Mouse (Mus musculus): ENCODE measurements around the gene Cr2.
A peak's percentile ranks its signal among the peaks of the same experiment; 100 is the strongest.
"Not testable (repeated sequence)": the region's sequence is repeated elsewhere in the genome, so short reads cannot be mapped to it uniquely, and the experiment has no call there.

The Cr2 gene

DNA sequence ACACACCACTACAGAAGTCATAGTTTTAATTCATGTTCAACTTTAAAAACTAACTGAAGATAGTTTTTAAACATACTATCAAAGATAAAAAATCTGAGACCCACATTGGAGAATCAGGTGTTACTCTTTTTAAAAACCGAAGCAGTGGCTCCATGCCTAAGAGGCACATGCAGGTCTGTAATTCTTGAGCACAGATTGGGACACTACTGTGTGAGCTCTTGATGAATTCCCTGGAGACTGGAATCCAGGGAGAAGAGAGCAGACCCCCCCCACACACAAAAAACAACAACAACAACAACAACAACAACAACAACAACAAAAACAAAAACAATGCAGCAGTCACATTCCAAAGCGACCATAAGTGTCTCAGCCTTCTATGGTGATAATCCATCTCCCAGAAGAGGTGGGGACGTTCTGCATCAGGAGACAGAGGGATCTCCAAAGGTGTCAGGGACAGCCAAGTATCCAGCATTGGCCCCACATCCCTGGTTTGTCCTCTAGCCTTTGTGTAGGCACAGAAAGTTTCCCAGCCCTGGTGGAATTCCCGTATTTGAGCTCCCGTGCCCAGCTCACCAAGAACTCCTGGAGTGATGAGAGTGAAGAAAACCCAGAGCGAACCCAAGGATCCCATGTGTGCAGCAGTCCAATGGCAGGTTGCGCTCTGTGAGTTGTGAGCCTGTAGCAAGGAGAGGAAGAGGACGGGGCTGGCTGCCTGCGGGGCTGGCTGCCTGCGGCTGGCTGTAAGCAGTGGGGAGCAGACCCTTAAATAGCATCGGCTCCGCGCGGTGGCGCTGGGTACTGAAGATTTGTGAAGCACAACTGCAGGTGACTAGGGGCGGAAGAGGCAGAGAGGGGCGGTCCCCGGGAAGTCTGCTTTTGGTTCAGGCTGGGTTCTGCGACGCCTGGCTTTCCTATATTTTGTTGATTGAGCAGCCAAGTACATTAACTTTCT lies at the start of gene Cr2:
Cr2 (minus strand) TSS at position 737 of the 952 bp plus-strand sequence.
- peak; percentile 73 to 76 for DNase-seq

DNA sequence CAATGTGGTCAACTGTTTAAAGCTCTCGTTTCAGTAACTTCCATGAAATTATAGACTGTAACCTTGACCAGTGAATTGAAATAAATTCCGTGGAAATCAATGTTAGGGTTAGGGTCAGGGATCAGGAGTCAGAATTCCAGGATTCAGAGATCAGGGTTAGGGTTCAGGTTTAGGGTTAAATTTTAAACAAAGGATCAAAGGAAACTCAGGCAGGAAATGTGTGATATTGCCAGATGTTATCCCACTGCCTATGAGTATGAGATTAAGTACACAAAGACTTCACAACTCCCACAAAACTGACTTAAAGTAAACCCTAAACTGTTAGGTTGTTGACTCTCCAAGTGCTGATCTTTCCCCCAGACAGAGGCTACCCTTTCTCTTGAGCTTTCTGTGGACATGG lies 45.3 kb upstream of the Cr2 start:
- no peak for DNase-seq

DNA sequence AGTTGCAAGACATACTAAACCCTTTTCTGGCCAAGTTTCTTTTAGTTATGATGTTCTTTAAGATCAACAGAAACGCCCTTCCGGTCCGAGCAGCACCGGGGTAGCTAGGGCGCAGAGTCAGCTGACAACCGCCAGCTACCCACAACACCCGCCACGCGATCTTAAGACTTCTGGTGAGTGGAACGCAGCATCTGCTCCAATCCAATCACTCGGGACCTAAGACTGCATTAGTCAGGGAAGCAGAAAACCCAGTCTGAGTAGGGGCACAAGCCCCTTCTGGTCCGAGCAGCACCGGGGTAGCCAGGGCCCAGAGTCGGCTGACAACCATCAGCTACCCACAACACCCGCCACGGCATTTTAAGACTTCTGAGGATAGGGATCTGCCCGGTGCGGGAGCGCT lies 36.3 kb upstream of the Cr2 start:
- not testable (repeated sequence) for DNase-seq

DNA sequence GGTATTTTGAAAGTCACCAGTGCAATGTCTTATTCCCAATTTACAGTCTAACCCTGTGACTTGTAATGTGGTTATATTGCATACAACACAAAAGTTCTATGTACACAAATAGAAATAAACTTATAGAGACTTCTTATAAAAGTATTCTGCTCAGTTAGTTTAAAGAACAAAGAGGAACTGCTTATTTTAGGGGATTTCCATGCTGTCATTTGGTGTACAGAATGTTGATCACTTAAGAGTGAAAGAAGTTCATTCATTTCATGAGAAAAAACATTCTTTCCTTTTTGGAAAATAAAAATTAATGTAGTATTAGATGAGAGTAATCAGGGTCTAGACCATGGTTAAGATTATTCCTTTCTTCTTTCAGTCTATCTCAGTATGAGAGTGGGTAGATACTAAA lies 8.2 kb upstream of the Cr2 start:
- DNase-seq, result no peak

DNA sequence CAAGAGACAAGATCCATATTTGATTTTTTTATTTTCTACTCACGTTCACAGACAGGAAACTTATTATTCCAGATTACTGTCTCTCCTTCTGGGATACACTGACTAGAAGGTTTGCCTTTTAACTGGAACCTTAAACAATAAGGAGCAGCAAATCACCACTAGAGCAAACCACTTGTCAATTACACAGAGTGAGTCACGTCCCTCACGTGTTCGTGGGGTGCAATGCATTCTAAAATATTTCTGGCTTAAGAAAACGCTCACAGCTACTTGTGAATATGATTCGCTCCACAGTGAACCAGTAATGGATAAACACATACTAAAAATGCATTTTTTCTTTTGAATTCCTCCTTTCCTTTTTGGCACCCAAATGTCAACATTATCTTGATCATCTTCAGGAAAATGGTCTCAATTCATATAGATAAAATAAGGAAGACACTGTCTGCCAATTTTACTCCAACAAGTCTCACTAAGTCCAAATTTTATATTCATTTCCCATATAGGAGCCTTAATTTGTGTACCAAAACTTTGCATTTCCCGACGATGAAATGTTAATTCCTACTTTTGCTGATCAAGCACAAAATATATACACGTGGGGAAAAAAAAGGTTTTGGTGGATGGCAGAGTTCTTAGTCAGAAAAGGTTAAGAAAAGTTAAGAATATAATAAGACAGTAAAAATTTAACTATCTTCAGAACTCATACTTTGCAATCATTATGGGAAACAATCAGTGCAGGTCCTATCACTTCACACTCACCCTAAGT lies 11.3 kb downstream of the Cr2 start:
- DNase-seq, result no peak

DNA sequence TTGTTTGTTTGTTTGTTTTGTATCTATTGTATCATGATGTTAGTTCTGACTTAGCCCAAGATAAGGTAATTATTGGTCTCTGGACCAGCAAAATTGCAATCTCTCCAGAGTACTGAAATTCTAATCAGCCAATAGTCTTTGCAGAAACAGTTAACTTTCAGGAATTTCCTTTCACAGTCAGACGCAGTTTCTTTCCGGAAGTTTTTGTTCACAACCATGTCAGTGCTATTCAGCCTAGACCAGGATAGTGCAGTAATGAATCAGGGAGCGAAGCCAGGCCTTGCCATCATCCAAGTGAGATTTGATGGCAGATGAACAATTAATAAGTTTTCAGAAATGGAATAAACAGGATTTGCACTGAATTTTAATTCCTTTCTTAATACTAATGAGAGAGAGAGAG lies 44.4 kb downstream of the Cr2 start:
- no peak for DNase-seq

DNA sequence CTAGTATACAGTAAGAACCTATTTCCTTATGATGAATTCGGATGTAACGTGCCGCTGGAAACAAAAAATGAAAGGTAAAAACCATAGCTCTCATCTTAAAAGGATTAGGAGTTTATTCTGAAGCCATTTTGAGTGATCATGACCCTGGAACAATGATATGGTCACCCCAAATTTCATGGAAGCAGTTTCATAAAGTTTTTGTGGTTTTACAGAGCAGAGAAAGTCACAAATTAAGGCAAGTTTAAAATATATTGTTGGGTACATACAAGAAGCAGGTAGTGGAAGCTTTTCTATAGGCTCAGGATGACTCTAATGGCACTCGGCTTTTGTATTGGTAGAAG lies 44.9 kb downstream of the Cr2 start:
- no peak for DNase-seq

DNA sequence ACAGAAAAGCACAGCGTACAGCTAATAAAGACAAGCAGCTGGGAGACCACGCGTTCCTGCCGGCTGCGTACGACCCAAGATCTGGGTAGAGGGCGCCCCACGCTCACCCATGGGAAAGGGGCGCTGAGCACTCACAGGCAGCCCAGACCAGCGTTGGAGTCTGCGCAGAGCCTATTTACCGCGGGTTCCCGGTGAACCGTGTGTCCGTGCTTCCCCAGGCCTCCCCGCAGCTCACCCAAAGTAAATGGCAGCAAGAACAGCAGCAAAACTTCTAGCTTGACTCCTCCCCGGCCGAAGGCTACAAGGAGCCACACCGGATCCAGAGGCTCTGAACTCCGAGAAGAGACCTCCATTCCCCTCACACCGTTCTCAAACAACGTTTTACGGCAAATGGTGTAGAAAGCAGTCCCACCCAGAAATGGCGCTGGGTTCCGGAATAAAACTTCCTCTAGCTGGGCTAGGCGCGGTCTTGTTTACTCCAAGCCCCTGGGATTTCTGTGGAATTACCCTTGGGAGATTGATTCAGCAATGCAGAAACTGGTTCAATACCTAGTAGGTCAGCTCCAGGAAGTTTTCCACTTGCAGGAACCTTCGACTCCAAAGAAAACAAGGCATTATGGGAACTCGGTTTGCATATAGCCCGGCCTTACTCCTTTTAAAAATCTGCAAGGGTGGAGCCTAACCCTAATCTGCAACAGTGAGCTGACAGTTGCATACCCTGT lies 45.4 kb downstream of the Cr2 start, which contains the start of gene Cr1l:
Cr1l (minus strand) TSS at position 634 of the 722 bp plus-strand sequence.
- peak; percentile 87 for DNase-seq

DNA sequence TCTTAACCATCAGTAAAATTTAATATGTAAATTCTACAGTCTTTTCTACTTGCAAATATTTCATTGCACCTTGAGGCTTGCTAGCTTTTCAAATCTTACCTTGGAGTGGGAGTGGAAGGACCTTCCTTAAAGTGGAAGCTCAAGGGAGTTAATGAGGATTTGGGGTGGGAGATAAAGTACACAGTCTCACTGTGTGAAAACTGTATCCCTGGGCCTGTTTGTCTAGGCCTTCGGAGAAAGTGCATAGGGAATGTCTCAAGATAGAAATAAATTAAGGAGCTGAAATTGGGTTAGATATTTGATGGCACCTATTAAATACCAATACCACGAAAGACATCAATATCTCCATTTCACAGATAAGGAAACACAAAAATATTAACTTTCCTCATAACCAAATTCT lies 46.0 kb downstream of the Cr2 start:
- no peak for DNase-seq

DNA sequence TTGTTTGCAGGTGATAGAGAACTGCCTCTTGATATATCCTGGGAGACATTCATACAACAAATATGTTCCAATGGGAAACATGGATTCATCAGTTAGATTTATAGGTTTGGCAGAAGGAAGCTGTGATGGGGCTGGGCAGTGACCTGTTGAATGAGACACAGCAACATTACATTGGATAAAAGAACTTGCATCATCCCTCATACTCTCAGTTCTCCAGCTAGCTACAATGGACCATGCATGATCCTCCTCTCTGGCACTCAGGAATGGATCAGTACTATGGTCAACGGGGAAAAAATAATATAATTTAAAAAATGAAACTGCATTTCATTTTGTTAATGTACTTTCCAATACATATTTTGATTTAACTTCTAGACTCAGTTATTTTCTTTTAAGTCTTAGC lies 46.6 kb downstream of the Cr2 start:
- no peak for DNase-seq

DNA sequence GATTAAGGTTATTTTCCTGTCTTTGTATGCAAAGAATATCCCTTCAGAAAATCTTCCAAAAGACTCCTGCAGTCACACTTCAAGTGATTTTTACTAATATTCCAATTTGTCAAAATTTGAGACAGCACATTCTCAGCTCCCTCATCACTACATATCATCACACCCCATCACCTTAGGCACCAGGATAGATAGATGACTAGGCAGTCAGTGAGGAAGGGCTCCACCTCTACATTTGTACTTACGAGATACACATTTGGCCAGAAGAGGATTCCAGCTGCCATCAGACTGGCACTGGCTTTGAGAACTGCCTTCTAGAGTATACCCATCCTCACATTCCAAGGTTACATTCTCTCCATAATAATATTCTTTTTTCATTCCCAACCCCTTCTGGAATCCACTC lies 62.1 kb downstream of the Cr2 start:
- no peak for DNase-seq

DNA sequence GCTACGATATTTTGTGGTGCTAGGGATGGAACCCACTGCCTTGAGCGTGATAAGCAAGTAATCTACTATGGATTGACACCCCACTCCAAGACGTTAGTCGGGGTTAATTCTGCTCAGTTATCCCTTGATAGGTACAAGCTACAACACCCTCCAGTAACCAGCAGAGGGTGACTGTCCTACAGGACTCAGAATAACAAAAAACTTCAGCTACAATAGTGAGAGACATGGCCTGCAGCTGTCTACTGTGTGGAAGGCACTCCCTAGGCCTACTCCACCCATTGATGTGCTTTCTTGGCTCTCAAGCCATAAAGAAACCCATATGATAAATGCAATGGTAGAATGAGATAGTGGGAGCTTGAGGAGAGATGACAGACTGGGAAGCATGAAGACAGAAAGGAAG lies 62.9 kb downstream of the Cr2 start:
- no peak for DNase-seq

DNA sequence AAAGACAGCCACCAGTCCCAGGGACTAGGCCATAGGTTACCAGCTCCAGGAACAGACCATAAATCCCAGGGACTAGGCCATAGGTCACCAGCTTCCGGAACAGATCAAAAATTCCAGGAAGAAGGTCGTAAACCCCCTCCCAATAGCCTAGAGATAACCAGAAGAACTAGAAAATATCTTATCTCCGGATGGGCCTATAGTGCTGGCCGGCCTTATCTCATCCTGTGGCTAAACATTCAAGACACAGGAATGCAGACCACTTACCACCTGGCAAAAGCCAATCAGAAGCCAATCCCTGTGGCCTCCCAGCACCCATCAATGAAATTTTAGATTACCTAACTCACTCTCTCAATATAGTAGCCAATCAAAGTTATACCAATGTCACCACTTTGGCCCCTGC lies 75.8 kb downstream of the Cr2 start:
- DNase-seq, result no peak

DNA sequence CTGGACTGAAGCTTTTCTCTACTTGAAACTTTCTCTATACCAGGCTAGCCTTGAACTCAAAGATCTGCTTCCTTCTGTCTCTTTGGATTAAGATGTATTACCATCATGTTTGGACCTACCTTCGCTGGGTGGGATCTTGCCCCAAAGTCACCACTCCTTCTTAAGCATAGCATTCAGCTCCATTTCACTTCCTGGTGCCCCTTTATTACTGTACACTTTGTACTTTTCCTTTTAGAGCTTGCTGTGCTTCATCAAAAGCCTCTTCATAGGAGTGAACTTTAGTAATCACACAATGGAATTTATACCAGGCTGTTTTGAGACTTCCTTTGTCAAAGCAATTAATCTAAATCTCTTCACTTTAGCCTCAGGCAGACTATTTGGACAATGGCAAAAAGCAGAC lies 78.5 kb downstream of the Cr2 start:
- DNase-seq, result no peak

DNA sequence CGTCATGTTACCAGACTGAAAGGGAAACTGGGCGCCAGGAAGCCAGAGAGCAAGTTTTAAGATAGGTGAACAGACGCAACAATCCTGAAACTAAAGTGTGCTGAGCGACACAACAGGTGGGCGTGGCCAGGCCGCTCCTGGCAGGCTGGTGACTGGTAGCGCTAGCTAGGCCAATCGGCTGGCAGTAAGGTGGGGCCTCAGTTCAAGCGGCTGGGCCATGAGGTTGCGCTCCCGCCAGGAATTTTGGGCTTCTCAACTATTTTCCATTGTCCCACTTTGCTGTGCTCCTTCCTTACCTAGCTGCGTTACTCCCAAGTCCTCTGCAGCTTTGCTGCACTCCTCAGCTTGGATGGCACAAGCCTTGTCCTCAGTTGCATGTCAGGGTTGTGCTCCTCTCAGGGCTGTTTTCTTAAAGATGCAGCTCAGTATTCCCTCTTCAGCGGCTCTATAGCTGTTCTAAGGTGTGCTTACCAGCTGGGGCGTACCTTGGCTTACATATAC lies 84.2 kb downstream of the Cr2 start, which contains the start of gene Cd46:
Cd46 (minus strand) TSS at position 30 of the 501 bp plus-strand sequence.
- DNase-seq, result peak; percentile 60 to 67

DNA sequence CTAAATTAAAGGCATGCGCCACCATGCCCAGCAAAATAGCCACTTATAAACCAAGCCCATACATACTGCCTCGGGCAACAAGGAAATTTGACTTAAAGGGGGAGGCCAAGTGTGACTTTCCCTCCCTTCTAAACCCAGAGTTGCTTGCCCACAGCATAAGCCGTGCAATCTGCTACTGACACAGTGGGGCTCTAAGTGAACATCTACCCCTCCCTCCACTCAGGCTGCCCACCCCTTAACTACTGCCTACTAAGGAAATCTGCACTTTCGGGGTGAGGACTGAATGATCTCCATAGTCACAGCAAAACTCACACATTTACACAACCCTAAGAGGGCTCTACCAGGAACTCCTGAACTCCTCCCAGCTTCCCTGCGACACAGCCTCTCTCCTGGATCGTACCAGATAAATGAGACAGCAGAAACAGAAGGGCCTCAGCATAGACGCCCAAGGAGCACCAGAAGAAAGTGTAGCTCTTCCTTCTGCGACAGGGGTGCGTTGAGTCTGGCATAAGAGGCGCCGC lies 84.8 kb downstream of the Cr2 start:
- DNase-seq, result no peak
